Mouse (Mus musculus): ENCODE data around the gene Kmt2d. TPM values are rescaled to one million over a fixed set of nuclear protein-coding genes. Genes with fewer than 3 reads are reported as not detected.

Gene Kmt2d
- polyA plus RNA-seq, 1 experiment from 2014 or later, result 8.7 TPM

- H3K4me3 ChIP-seq (ENCODE audit: low read depth, low read length), result peak overlapping the region; percentile 27
- ATAC-seq (peak; percentile 65), DNase-seq (ENCODE audit: low spot score) (peak; percentile 65)
- H3K27me3 ChIP-seq (replicated peaks; ENCODE audit: insufficient read depth, low read length), result peaks cover 40% of the 10 kb centered on the region
- TF ChIP-seq EP300 (IDR thresholded peaks at IDR 0.05), result peak; percentile 6; the same call in 1 of the 2 replicates
- no peak for TF ChIP-seq CTCF (IDR thresholded peaks at IDR 0.05)
- H3K27ac ChIP-seq (ENCODE audit: low read length), result peak overlapping the region; percentile 69
- peak overlapping the region; percentile 46 for H3K4me2 ChIP-seq (replicated peaks; ENCODE audit: low read depth, low read length)
- H3K9me3 ChIP-seq (ENCODE audit: low read length), result no peaks in the 10 kb centered on the region
- 8% methylated on average over 38 of the region's 41 CpGs for WGBS
- no peaks in the 10 kb centered on the region for H3K36me3 ChIP-seq (ENCODE audit: insufficient read depth, low read length)
- H3K9ac ChIP-seq (replicated peaks; ENCODE audit: low read depth), result no peak overlapping the region
- peaks cover 28% of the 10 kb centered on the region for H3K4me1 ChIP-seq (ENCODE audit: insufficient read depth, low read depth, low read length)
Observed at GRCm38 (mm10) chr15:98895635-98896589, 24.9 kb upstream of the Kmt2d start.

- ATAC-seq (peak; percentile 63), DNase-seq (ENCODE audit: low spot score) (peak; percentile 32)
- Histone ChIP-seq H3K4me2 (replicated peaks; ENCODE audit: low read depth, low read length) (peak overlapping the region; percentile 94), H3K36me3 (ENCODE audit: insufficient read depth, low read length) (no peaks in the 10 kb centered on the region), H3K4me1 (ENCODE audit: insufficient read depth, low read depth, low read length) (peaks cover 28% of the 10 kb centered on the region), H3K27me3 (replicated peaks; ENCODE audit: insufficient read depth, low read length) (peaks cover 40% of the 10 kb centered on the region), H3K9ac (replicated peaks; ENCODE audit: low read depth) (no peak overlapping the region), H3K4me3 (ENCODE audit: low read depth, low read length) (peak overlapping the region; percentile 50), H3K9me3 (ENCODE audit: low read length) (no peaks in the 10 kb centered on the region), H3K27ac (ENCODE audit: low read length) (peak overlapping the region; percentile 69; the same call in 1 of the 2 replicates)
- TF ChIP-seq EP300 (IDR thresholded peaks at IDR 0.05), result peak; percentile 59
- TF ChIP-seq CTCF (IDR thresholded peaks at IDR 0.05), result no peak
- 10% methylated on average over 38 of the region's 38 CpGs for WGBS
Observed at GRCm38 (mm10) chr15:98894746-98895634, 24.0 kb upstream of the Kmt2d start.

GRCm38 (mm10) chr15:98893940-98894745 is 23.1 kb upstream of the Kmt2d start, which contains the start of gene Rhebl1:
Rhebl1 (minus strand) TSS chr15:98894540.
- ATAC-seq, result no peak
- H3K4me3 ChIP-seq (ENCODE audit: low read depth, low read length), result peak within 1 kb of the TSS; percentile 50
- no peak within 1 kb of the TSS for H3K9ac ChIP-seq (replicated peaks; ENCODE audit: low read depth)
- under 1% methylated on average over 57 of the region's 77 CpGs for WGBS
- peak; percentile 39 for DNase-seq (ENCODE audit: low spot score)
- H3K4me1 ChIP-seq (ENCODE audit: insufficient read depth, low read depth, low read length), result peaks cover 28% of the 10 kb centered on the region
- H3K27me3 ChIP-seq (replicated peaks; ENCODE audit: insufficient read depth, low read length), result peaks cover 40% of the 10 kb centered on the region
- no peak for TF ChIP-seq CTCF (IDR thresholded peaks at IDR 0.05)
- no peak for TF ChIP-seq EP300 (IDR thresholded peaks at IDR 0.05)
- peak within 1 kb of the TSS; percentile 94 for H3K4me2 ChIP-seq (replicated peaks; ENCODE audit: low read depth, low read length)
- H3K9me3 ChIP-seq (ENCODE audit: low read length), result no peaks in the 10 kb centered on the region
- H3K36me3 ChIP-seq (ENCODE audit: insufficient read depth, low read length), result no peaks in the 10 kb centered on the region
- 0 out of 2 replicates have a peak within 1 kb of the TSS, but pooled peaks have one; percentile 69 for H3K27ac ChIP-seq (ENCODE audit: low read length)

- H3K4me1 ChIP-seq (ENCODE audit: insufficient read depth, low read depth, low read length), result peaks cover 24% of the 10 kb centered on the region
- no peak overlapping the region for H3K4me3 ChIP-seq (ENCODE audit: low read depth, low read length)
- H3K27me3 ChIP-seq (replicated peaks; ENCODE audit: insufficient read depth, low read length), result peaks cover 32% of the 10 kb centered on the region
- no peaks in the 10 kb centered on the region for H3K9me3 ChIP-seq (ENCODE audit: low read length)
- no peak overlapping the region for H3K27ac ChIP-seq (ENCODE audit: low read length)
- WGBS, result 75% methylated on average over 4 of the region's 4 CpGs
- H3K9ac ChIP-seq (replicated peaks; ENCODE audit: low read depth), result no peak overlapping the region
- H3K4me2 ChIP-seq (replicated peaks; ENCODE audit: low read depth, low read length), result no peak overlapping the region
- DNase-seq (ENCODE audit: low spot score), result no peak
- no peak for TF ChIP-seq EP300 (IDR thresholded peaks at IDR 0.05)
- no peak for TF ChIP-seq CTCF (IDR thresholded peaks at IDR 0.05)
- ATAC-seq, result no peak
- H3K36me3 ChIP-seq (ENCODE audit: insufficient read depth, low read length), result no peaks in the 10 kb centered on the region
Observed at GRCm38 (mm10) chr15:98893036-98893435, 22.0 kb upstream of the Kmt2d start.

- no peaks in the 10 kb centered on the region for H3K9me3 ChIP-seq (ENCODE audit: low read length)
- DNase-seq (ENCODE audit: low spot score) (peak; percentile 95), ATAC-seq (peak; percentile 74)
- no peak overlapping the region for H3K4me3 ChIP-seq (ENCODE audit: low read depth, low read length)
- peaks cover 27% of the 10 kb centered on the region for H3K27me3 ChIP-seq (replicated peaks; ENCODE audit: insufficient read depth, low read length)
- TF ChIP-seq EP300 (IDR thresholded peaks at IDR 0.05) (no peak), CTCF (IDR thresholded peaks at IDR 0.05) (peak; percentile 99)
- no peak overlapping the region for H3K4me2 ChIP-seq (replicated peaks; ENCODE audit: low read depth, low read length)
- no peak overlapping the region for H3K9ac ChIP-seq (replicated peaks; ENCODE audit: low read depth)
- H3K27ac ChIP-seq (ENCODE audit: low read length), result no peak overlapping the region
- WGBS, result 27% methylated on average over 6 of the region's 6 CpGs
- peaks cover 17% of the 10 kb centered on the region for H3K4me1 ChIP-seq (ENCODE audit: insufficient read depth, low read depth, low read length)
- H3K36me3 ChIP-seq (ENCODE audit: insufficient read depth, low read length), result no peaks in the 10 kb centered on the region
Observed at GRCm38 (mm10) chr15:98891907-98892606, 21.1 kb upstream of the Kmt2d start.
